Mouse (Mus musculus): ENCODE data around the gene C1ql1. TPM values are rescaled to one million over a fixed set of nuclear protein-coding genes. Genes with fewer than 3 reads are reported as not detected.

Gene C1ql1
- polyA plus RNA-seq, 1 experiment: not detected

DNA sequence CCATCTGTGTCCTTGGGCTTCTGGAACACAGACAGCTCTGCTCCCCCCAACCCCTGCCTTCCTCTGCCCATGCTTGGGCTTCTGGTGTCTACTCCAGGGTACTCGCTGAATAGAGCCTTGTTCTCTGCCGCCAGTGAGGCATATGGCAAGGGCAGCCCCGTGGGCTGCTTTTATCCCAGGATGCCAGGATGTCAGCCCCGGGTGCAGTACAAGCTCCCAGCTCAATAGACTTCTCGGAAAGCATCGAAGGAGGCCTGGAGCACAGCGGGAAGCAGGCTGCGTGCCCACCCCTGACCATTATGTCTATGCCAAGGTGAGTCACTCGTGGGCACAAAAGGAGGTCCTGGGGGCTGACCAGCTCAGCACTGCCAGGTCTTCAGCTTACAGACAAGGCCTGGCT lies 48.1 kb downstream of the C1ql1 start:
- Histone ChIP-seq H3K4me1 (ENCODE audit: control insufficient read depth, insufficient read depth, insufficient read length, low read length) (no peaks in the 10 kb centered on the region), H3K4me3 (ENCODE audit: insufficient read depth, low read depth, low read length) (no peak overlapping the region), H3K27ac (replicated peaks; ENCODE audit: low read depth, low read length) (no peak overlapping the region)

DNA sequence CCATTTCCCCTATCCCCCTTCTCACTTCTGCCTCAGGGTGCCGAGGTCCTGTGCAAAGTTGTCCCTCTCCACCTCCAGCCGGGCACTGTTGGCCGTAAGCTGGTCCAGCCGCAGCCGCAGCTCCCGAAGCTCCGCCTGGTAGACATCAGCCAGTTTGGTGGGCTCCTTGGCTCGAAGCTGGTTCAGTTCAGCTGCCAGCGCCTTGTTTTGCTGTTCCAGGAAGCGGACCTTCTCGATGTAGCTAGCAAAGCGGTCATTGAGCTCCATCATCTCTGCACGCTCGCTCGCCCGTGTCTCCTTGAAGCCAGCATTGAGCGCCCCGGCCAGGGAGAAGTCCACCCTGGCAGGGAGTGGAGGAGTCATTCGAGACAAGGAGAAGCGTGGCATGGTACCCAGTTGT lies 49.8 kb downstream of the C1ql1 start:
- no peaks in the 10 kb centered on the region for H3K4me1 ChIP-seq (ENCODE audit: control insufficient read depth, insufficient read depth, insufficient read length, low read length)
- no peak overlapping the region for H3K4me3 ChIP-seq (ENCODE audit: insufficient read depth, low read depth, low read length)
- H3K27ac ChIP-seq (replicated peaks; ENCODE audit: low read depth, low read length): no peak overlapping the region

DNA sequence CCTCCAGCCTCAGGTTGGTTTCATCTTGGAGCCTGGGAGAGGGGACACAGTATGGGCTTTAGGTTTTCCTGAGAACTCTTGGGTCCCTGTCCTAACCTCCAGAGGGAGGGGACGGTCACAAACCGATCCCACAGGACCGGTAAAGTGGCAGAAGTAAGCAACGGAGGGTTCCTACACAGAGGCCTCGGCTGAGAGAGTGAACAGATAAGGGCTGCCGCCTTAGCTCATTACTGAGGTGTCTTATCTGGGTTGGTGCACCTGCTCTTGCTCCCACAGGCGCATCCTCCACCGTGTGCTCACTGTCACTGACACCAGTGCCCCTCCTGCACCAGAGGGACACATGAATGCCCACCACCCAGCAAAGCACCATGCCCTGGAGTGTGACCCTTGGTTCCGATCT lies 50.7 kb downstream of the C1ql1 start:
- Histone ChIP-seq H3K4me3 (ENCODE audit: insufficient read depth, low read depth, low read length) (no peak overlapping the region), H3K27ac (replicated peaks; ENCODE audit: low read depth, low read length) (no peak overlapping the region), H3K4me1 (ENCODE audit: control insufficient read depth, insufficient read depth, insufficient read length, low read length) (no peaks in the 10 kb centered on the region)

DNA sequence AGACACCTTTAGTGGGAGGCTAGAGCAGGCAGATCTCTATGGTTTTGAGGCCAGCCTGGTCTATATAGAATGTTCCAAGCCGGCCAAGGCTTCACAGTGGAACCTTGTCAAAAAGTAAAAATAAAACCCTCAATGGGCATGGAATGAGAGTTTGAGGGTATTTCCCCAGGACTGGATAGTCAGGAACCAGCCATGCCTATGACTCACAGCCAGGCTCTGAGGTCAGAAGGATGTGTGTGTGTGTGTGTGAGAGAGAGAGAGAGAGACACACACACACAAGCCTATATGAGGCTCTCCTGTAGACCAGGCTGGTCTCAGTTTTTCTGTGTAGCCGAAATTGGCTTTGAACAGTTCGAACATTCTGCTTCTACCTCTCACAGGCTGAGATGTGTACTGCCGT lies 51.8 kb downstream of the C1ql1 start:
- Histone ChIP-seq H3K27ac (replicated peaks; ENCODE audit: low read depth, low read length) (no peak overlapping the region), H3K4me3 (ENCODE audit: insufficient read depth, low read depth, low read length) (no peak overlapping the region), H3K4me1 (ENCODE audit: control insufficient read depth, insufficient read depth, insufficient read length, low read length) (no peaks in the 10 kb centered on the region)

DNA sequence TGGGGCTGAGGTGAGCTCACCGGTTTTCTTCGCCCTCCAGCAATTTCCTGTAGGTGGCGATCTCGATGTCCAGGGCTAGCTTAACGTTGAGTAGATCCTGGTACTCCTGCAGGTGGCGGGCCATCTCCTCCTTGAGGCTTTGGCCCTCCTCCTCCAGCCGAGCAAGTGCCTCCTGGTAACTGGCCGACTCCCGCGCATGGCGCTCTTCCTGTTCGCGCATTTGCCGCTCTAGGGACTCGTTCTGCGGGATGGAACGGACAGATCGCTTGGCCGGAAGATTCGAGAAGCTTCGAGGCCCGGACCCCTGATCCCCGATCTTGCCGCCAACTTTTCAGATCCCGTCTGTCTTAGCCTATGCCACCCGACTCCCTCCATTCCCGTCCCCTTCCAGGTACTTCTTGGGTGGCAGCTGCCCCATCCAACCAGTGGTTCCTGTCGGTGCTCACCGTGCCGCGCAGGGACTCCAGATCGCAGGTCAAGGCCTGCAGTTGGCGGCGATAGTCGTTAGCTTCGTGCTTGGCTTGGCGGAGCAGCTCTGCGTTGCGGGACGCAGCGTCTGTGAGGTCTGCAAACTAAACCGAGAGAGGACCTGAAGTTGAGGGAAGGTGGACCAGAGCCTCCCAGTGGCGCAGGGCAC lies 53.4 kb downstream of the C1ql1 start:
- Histone ChIP-seq H3K27ac (replicated peaks; ENCODE audit: low read depth, low read length) (no peak overlapping the region), H3K4me3 (ENCODE audit: insufficient read depth, low read depth, low read length) (peak overlapping the region; percentile 39), H3K4me1 (ENCODE audit: control insufficient read depth, insufficient read depth, insufficient read length, low read length) (no peaks in the 10 kb centered on the region)

DNA sequence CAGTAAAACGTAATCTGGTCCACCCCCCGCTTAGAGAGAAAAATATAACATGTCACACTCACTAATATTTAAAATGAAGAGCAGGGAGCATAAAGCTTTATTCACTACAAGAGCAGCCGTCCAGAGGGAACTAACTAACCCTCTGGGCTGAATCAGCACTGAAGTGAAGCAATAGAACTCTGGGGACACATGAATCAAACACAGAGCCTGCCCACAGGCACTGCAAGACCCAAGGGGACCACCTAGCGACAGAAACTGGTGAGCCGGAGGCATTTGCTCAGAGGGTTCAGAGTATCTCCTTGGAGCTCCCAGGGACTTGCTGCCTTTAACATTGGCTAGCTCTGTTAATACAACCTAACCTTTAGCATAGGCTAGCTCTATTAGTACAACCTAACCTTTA lies 56.4 kb downstream of the C1ql1 start:
- H3K4me1 ChIP-seq (ENCODE audit: control insufficient read depth, insufficient read depth, insufficient read length, low read length): no peaks in the 10 kb centered on the region
- H3K4me3 ChIP-seq (ENCODE audit: insufficient read depth, low read depth, low read length): no peak overlapping the region
- H3K27ac ChIP-seq (replicated peaks; ENCODE audit: low read depth, low read length): no peak overlapping the region

Other genes with a start within 250 kb of the C1ql1 start
- 19.3 and 27.5 TPM in 2 replicates for gene Ccdc43, start 248.9 kb downstream of the C1ql1 start, polyA plus RNA-seq (2012; ENCODE audit: insufficient read depth, insufficient read length, missing spikeins)
- 0.59 and 1.4 TPM in 2 replicates for gene Adam11, start 185.2 kb downstream of the C1ql1 start, polyA plus RNA-seq (2012; ENCODE audit: insufficient read depth, insufficient read length, missing spikeins)
- gene Gjc1, start 127.0 kb downstream of the C1ql1 start, polyA plus RNA-seq (2012; ENCODE audit: insufficient read depth, insufficient read length, missing spikeins): 4.6 and 5.0 TPM in 2 replicates
- gene Higd1b, start 110.8 kb downstream of the C1ql1 start, polyA plus RNA-seq (2012; ENCODE audit: insufficient read depth, insufficient read length, missing spikeins): 8.1 and 20.1 TPM in 2 replicates
- 30.9 and 32.6 TPM in 2 replicates for gene Eftud2, start 65.7 kb downstream of the C1ql1 start, polyA plus RNA-seq (2012; ENCODE audit: insufficient read depth, insufficient read length, missing spikeins)
- not detected in 2 replicates for gene Ccdc103, start 65.5 kb downstream of the C1ql1 start, polyA plus RNA-seq (2012; ENCODE audit: insufficient read depth, insufficient read length, missing spikeins)
- not detected in 2 replicates for gene Fam187a, start 61.5 kb downstream of the C1ql1 start, polyA plus RNA-seq (2012; ENCODE audit: insufficient read depth, insufficient read length, missing spikeins)
- gene Gfap, start 45.8 kb downstream of the C1ql1 start, polyA plus RNA-seq (2012; ENCODE audit: insufficient read depth, insufficient read length, missing spikeins): not detected in 2 replicates
- gene Kif18b, start 21.6 kb downstream of the C1ql1 start, polyA plus RNA-seq (2012; ENCODE audit: insufficient read depth, insufficient read length, missing spikeins): not detected in 2 replicates
- gene Nmt1, start 81.5 kb upstream of the C1ql1 start, polyA plus RNA-seq (2012; ENCODE audit: insufficient read depth, insufficient read length, missing spikeins): 52.6 and 57.2 TPM in 2 replicates
- gene Dcakd, start 81.6 kb upstream of the C1ql1 start, polyA plus RNA-seq (2012; ENCODE audit: insufficient read depth, insufficient read length, missing spikeins): 25.6 and 25.9 TPM in 2 replicates
- 6.1 and 6.2 TPM in 2 replicates for gene Plcd3, start 155.0 kb upstream of the C1ql1 start, polyA plus RNA-seq (2012; ENCODE audit: insufficient read depth, insufficient read length, missing spikeins)
- 95.3 and 183 TPM in 2 replicates for gene Acbd4, start 155.0 kb upstream of the C1ql1 start, polyA plus RNA-seq (2012; ENCODE audit: insufficient read depth, insufficient read length, missing spikeins)
- gene Hexim1, start 169.5 kb upstream of the C1ql1 start, polyA plus RNA-seq (2012; ENCODE audit: insufficient read depth, insufficient read length, missing spikeins): 36.0 and 40.8 TPM in 2 replicates
- gene Hexim2, start 185.7 kb upstream of the C1ql1 start, polyA plus RNA-seq (2012; ENCODE audit: insufficient read depth, insufficient read length, missing spikeins): 3.2 and 4.2 TPM in 2 replicates
- gene Fmnl1, start 224.4 kb upstream of the C1ql1 start, polyA plus RNA-seq (2012; ENCODE audit: insufficient read depth, insufficient read length, missing spikeins): 2.8 and 3.8 TPM in 2 replicates